Mouse (Mus musculus): ENCODE measurements at regions not wholly inside any gene's neighbourhood (a gene's known extent, or its start where the extent isn't known, plus 50 kb on each side); places are given as distances from the start of the nearest gene placed in this dataset.

GRCm38 (mm10) chr13:60364778-60365672 lies 187.9 kb upstream of the Gas1 start:
- DNase-seq (ENCODE audit: low spot score), result no peak

- no peak for DNase-seq (ENCODE audit: low spot score)
Observed at GRCm38 (mm10) chr13:60369216-60369615, 192.1 kb upstream of the Gas1 start.

- DNase-seq (ENCODE audit: low spot score), result no peak
Observed at GRCm38 (mm10) chr13:60371656-60372055, 194.5 kb upstream of the Gas1 start.

GRCm38 (mm10) chr13:60376705-60377104 lies 199.5 kb upstream of the Gas1 start:
- no peak for DNase-seq (ENCODE audit: low spot score)

- no peak for DNase-seq (ENCODE audit: low spot score)
Observed at GRCm38 (mm10) chr13:60382855-60383254, 205.7 kb upstream of the Gas1 start.

- DNase-seq (ENCODE audit: low spot score), result no peak
Observed at GRCm38 (mm10) chr13:60398836-60399235, 202.9 kb upstream of the Dapk1 start.

- DNase-seq (ENCODE audit: low spot score), result no peak
Observed at GRCm38 (mm10) chr13:60400764-60401487, 200.8 kb upstream of the Dapk1 start.

GRCm38 (mm10) chr13:60403471-60403870 lies 198.3 kb upstream of the Dapk1 start:
- no peak for DNase-seq (ENCODE audit: low spot score)

- no peak for DNase-seq (ENCODE audit: low spot score)
Observed at GRCm38 (mm10) chr13:60407344-60407743, 194.4 kb upstream of the Dapk1 start.

GRCm38 (mm10) chr13:60409706-60410502 lies 191.8 kb upstream of the Dapk1 start:
- DNase-seq (ENCODE audit: low spot score), result no peak

GRCm38 (mm10) chr13:60416024-60416423 lies 185.7 kb upstream of the Dapk1 start:
- no peak for DNase-seq (ENCODE audit: low spot score)

GRCm38 (mm10) chr13:60417015-60417414 lies 184.7 kb upstream of the Dapk1 start:
- no peak for DNase-seq (ENCODE audit: low spot score)

GRCm38 (mm10) chr13:60417436-60418158 lies 184.2 kb upstream of the Dapk1 start:
- DNase-seq (ENCODE audit: low spot score), result no peak

GRCm38 (mm10) chr13:60420386-60420785 lies 181.4 kb upstream of the Dapk1 start:
- no peak for DNase-seq (ENCODE audit: low spot score)

GRCm38 (mm10) chr13:60420842-60421696 lies 180.7 kb upstream of the Dapk1 start:
- DNase-seq (ENCODE audit: low spot score), result no peak

- DNase-seq (ENCODE audit: low spot score), result no peak
Observed at GRCm38 (mm10) chr13:60424267-60424666, 177.5 kb upstream of the Dapk1 start.

GRCm38 (mm10) chr13:60425140-60425539 lies 176.6 kb upstream of the Dapk1 start:
- DNase-seq (ENCODE audit: low spot score), result no peak

- DNase-seq (ENCODE audit: low spot score), result no peak
Observed at GRCm38 (mm10) chr13:60425556-60425955, 176.2 kb upstream of the Dapk1 start.

- no peak for DNase-seq (ENCODE audit: low spot score)
Observed at GRCm38 (mm10) chr13:60426192-60426840, 175.4 kb upstream of the Dapk1 start.

- no peak for DNase-seq (ENCODE audit: low spot score)
Observed at GRCm38 (mm10) chr13:60427077-60427476, 174.7 kb upstream of the Dapk1 start.

Measured in left cerebral cortex, adult 11 months (tissue).